Mouse (Mus musculus) erythroid progenitor cell, adult 5-6 weeks (primary cell): ENCODE results near the gene Scgb1b18. TPM values are rescaled to one million over a fixed set of nuclear protein-coding genes. Genes with fewer than 3 reads are reported as not detected.
"Not testable (repeated sequence)": the region's sequence is repeated elsewhere in the genome, so short reads cannot be mapped to it uniquely, and the experiment has no call there.

Source experiments
- ATAC-seq: replicated peaks from 2 replicates; pipeline ENCODE4 v1.8.0; 2016; ENCODE audit warnings: moderate number of reproducible peaks, mild to moderate bottlenecking, moderate TSS enrichment, inconsistent platforms; ENCODE audit not compliant: poor library complexity, low FRiP score, severe bottlenecking
- total RNA-seq, 2 experiments: library from RNA; stranded (forward) in 1 of 2; stranded (reverse) in 1 of 2; fragments of 150-400 nt in 1 of 2; fragments of 186-747, 209-891 nt in 1 of 2; gene quantifications; 2 replicates each; pipeline versions ENCODE4 v1.2.3 to v1.2.4; 2015 to 2017; ENCODE audit warnings: low replicate concordance in 2 of 2

The Scgb1b18 gene
- total RNA-seq (2015; ENCODE audit: low replicate concordance): not detected in 2 replicates
- total RNA-seq (2017; ENCODE audit: low replicate concordance): not detected in 2 replicates

GRCm38 (mm10) chr7:33185268-33185667, at the start of gene Scgb1b18:
Scgb1b18 (plus strand) TSS chr7:33185568.
- ATAC-seq: not testable (repeated sequence)

GRCm38 (mm10) chr7:33173764-33174163, 11.6 kb upstream of the Scgb1b18 start, which contains the start of gene Scgb2b18:
Scgb2b18 (minus strand) TSS chr7:33173864.
- not testable (repeated sequence) for ATAC-seq

Other genes starting within 250 kb of the Scgb1b18 start
- gene Scgb2b17, start 129.0 kb upstream of the Scgb1b18 start, total RNA-seq (2015; ENCODE audit: low replicate concordance): not detected in 2 replicates
- gene Scgb2b17, start 129.0 kb upstream of the Scgb1b18 start, total RNA-seq (2017; ENCODE audit: low replicate concordance): not detected in 2 replicates
- gene Scgb1b17, start 122.1 kb upstream of the Scgb1b18 start, total RNA-seq (2015; ENCODE audit: low replicate concordance): not detected in 2 replicates
- gene Scgb1b17, start 122.1 kb upstream of the Scgb1b18 start, total RNA-seq (2017; ENCODE audit: low replicate concordance): not detected in 2 replicates
- not detected in 2 replicates for gene Scgb2b18, start 11.7 kb upstream of the Scgb1b18 start, total RNA-seq (2015; ENCODE audit: low replicate concordance)
- gene Scgb2b18, start 11.7 kb upstream of the Scgb1b18 start, total RNA-seq (2017; ENCODE audit: low replicate concordance): not detected in 2 replicates
- not detected in 2 replicates for gene Scgb2b19, start 94.8 kb downstream of the Scgb1b18 start, total RNA-seq (2015; ENCODE audit: low replicate concordance)
- gene Scgb2b19, start 94.8 kb downstream of the Scgb1b18 start, total RNA-seq (2017; ENCODE audit: low replicate concordance): not detected in 2 replicates
- not detected in 2 replicates for gene Scgb1b19, start 101.7 kb downstream of the Scgb1b18 start, total RNA-seq (2015; ENCODE audit: low replicate concordance)
- gene Scgb1b19, start 101.7 kb downstream of the Scgb1b18 start, total RNA-seq (2017; ENCODE audit: low replicate concordance): not detected in 2 replicates
- gene Scgb2b20, start 180.8 kb downstream of the Scgb1b18 start, total RNA-seq (2015; ENCODE audit: low replicate concordance): not detected in 2 replicates
- not detected in 2 replicates for gene Scgb2b20, start 180.8 kb downstream of the Scgb1b18 start, total RNA-seq (2017; ENCODE audit: low replicate concordance)
- not detected in 2 replicates for gene Scgb1b20, start 187.7 kb downstream of the Scgb1b18 start, total RNA-seq (2015; ENCODE audit: low replicate concordance)
- not detected in 2 replicates for gene Scgb1b20, start 187.7 kb downstream of the Scgb1b18 start, total RNA-seq (2017; ENCODE audit: low replicate concordance)